In the genomic region with DNA sequence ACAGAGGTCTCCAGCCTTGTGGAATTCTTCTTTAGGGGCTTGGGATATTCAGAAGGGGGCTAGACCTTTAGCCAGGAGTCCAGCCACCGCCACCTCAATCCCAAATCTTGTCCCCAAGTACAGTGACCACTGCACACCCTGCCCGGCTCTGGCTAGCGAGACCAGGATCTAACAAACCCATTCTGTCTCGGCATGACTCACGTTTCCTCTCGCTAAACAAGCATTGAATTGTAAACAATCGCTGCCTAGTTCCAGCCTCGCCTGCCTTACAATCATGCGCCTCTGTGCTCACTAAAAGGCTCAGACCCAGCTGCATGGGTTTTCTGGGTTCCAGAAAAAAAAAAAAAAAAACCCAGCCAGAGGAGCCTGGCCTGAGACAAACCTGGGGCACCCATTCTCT, we compare ENCODE assay signal across 9 mouse cellular contexts. TPM values are rescaled to one million over a fixed set of nuclear protein-coding genes. Genes with fewer than 3 reads are reported as not detected.
A peak's percentile ranks its signal among the peaks of the same experiment; 100 is the strongest.
DNase-seq lines count a peak whose midpoint lies in the region; ATAC-seq and TF ChIP-seq lines count a peak whose summit lies in the region.
"Had no signal": no experiment of that assay in that cellular context is flagged by ENCODE, and none has a peak within 500 bp of the region (broad histone marks: within the 10 kb centered on the region; RNA-seq: fewer than 3 reads in every experiment).

No protein-coding gene starts in this region.

- ATAC-seq in hindbrain, postnatal 0 days = no peak

- H3K27me3 ChIP-seq in heart, adult 2 months (ENCODE audit: control insufficient read depth, insufficient read depth, low read length) = no peaks in the 10 kb centered on the region
- no peaks in the 10 kb centered on the region for H3K27me3 ChIP-seq in hindbrain, postnatal 0 days (ENCODE audit: insufficient read depth, low read length)
- H3K27me3 ChIP-seq in thymus, adult 2 months (ENCODE audit: control insufficient read depth, insufficient read depth, low read length) = no peaks in the 10 kb centered on the region
- H3K27me3 ChIP-seq: embryonic facial prominence, embryonic 12.5 days had no signal

- 37% methylated on average over 9 of the region's 9 CpGs for WGBS in heart, adult 2 months
- 28% methylated on average over 9 of the region's 9 CpGs for WGBS in hindbrain, postnatal 0 days
- 87% methylated on average over 9 of the region's 9 CpGs for WGBS in thymus, adult 2 months

- H3K4me1 ChIP-seq in heart, adult 2 months (ENCODE audit: control insufficient read depth, insufficient read depth, low read length) = peaks cover 5% of the 10 kb centered on the region
- no peaks in the 10 kb centered on the region for H3K4me1 ChIP-seq in hindbrain, postnatal 0 days (ENCODE audit: insufficient read depth, low read length)
- no peaks in the 10 kb centered on the region for H3K4me1 ChIP-seq in thymus, adult 2 months (replicated peaks; ENCODE audit: control insufficient read depth, insufficient read depth, low read length)
- H3K4me1 ChIP-seq: embryonic facial prominence, embryonic 12.5 days had no signal

- H3K9me3 ChIP-seq in hindbrain, postnatal 0 days (ENCODE audit: low read length) = no peaks in the 10 kb centered on the region
- H3K9me3 ChIP-seq: embryonic facial prominence, embryonic 12.5 days had no signal

- intact Hi-C loops in heart, adult 2 months (cut with DNase I) = no loop called here
- intact Hi-C loops in heart, postnatal 36 days (cut with DNase I) = no loop called here

- H3K4me3 ChIP-seq in heart, adult 2 months = no peak overlapping the region
- no peak overlapping the region for H3K4me3 ChIP-seq in hindbrain, postnatal 0 days (ENCODE audit: low read length)
- no peak overlapping the region for H3K4me3 ChIP-seq in thymus, adult 2 months (ENCODE audit: control insufficient read depth, insufficient read depth, low read length)
- H3K4me3 ChIP-seq: embryonic facial prominence, embryonic 12.5 days had no signal

- TF ChIP-seq CTCF in heart, adult 2 months (IDR thresholded peaks at IDR 0.05) = no peak
- no peak for TF ChIP-seq CTCF in hindbrain, postnatal 0 days (IDR thresholded peaks at IDR 0.05; ENCODE audit: low read depth)
- TF ChIP-seq CTCF in thymus, adult 2 months (IDR thresholded peaks at IDR 0.05; ENCODE audit: borderline replicate concordance, control insufficient read depth, extremely low read depth, insufficient read depth, low read length, poor library complexity) = no peak

- no peak for TF ChIP-seq EP300 in heart, adult 2 months (IDR thresholded peaks at IDR 0.05; ENCODE audit: insufficient read depth, low read depth, low read length)

- no peak for TF ChIP-seq POLR2A in heart, adult 2 months (IDR thresholded peaks at IDR 0.05; ENCODE audit: insufficient read depth, low read depth, low read length)
- TF ChIP-seq POLR2A in thymus, adult 2 months (IDR thresholded peaks at IDR 0.05; ENCODE audit: control insufficient read depth, extremely low read depth, insufficient read depth, low read length, poor library complexity) = no peak

- H3K4me2 ChIP-seq in hindbrain, postnatal 0 days (ENCODE audit: low read depth, low read length) = no peak overlapping the region; the same call in 1 of the 2 replicates
- H3K4me2 ChIP-seq: embryonic facial prominence, embryonic 12.5 days had no signal

- H3K36me3 ChIP-seq in heart, adult 2 months (ENCODE audit: control insufficient read depth, insufficient read depth, low read length) = peaks cover 4% of the 10 kb centered on the region; the same call in 1 of the 2 replicates
- H3K36me3 ChIP-seq in hindbrain, postnatal 0 days (ENCODE audit: insufficient read depth, low read length) = peaks cover 11% of the 10 kb centered on the region; the same call in 1 of the 2 replicates
- H3K36me3 ChIP-seq in thymus, adult 2 months (ENCODE audit: control insufficient read depth, insufficient read depth, low read length) = peaks cover 11% of the 10 kb centered on the region

- H3K79me2 ChIP-seq in heart, adult 2 months (replicated peaks; ENCODE audit: control insufficient read depth, insufficient read depth, low read length) = no peaks in the 10 kb centered on the region

- no peak overlapping the region for H3K9ac ChIP-seq in heart, adult 2 months (ENCODE audit: low read depth, low read length)
- no peak overlapping the region for H3K9ac ChIP-seq in hindbrain, postnatal 0 days (replicated peaks; ENCODE audit: low read length)
- H3K9ac ChIP-seq: embryonic facial prominence, embryonic 12.5 days had no signal

- peak overlapping the region; percentile 84 for H3K27ac ChIP-seq in heart, adult 2 months
- peak overlapping the region; percentile 72 for H3K27ac ChIP-seq in hindbrain, postnatal 0 days
- H3K27ac ChIP-seq in thymus, adult 2 months (ENCODE audit: control insufficient read depth, insufficient read depth, low read length) = no peak overlapping the region
- H3K27ac ChIP-seq: embryonic facial prominence, embryonic 12.5 days had no signal

- peak in 1 of 2 experiments; percentile 38 for DNase-seq in heart, adult 2 months
- no peak for DNase-seq in heart, postnatal 36 days
- peak; percentile 73 for DNase-seq in NIH3T3 (ENCODE audit: low read depth)
- peak; percentile 40 for DNase-seq in hindbrain, postnatal 0 days (ENCODE audit: low spot score)
- peak; percentile 67 for DNase-seq in lung, postnatal 14 days
- DNase-seq in adrenal gland, postnatal 4 days (ENCODE audit: low spot score in 2 of 2) = no peak
- no peak for DNase-seq in thymus, postnatal 0 days (ENCODE audit: low spot score)
- DNase-seq in thymus, adult 2 months = no peak

RNA-seq across cellular contexts. Expression of gene Arl2bp, which starts 12.2 kb away (rescaled TPM):
- 10 to 100 TPM; 77.2 to 84.1 TPM for total RNA-seq in heart, adult 2 months (2021)
- polyA plus RNA-seq in heart, adult 2 months (2012; rRNA removed) = 107 and 148 TPM in 2 replicates
- total RNA-seq in heart, postnatal 36 days (2021) = 10 to 100 TPM; 90.4 to 96.5 TPM
- 134 and 234 TPM in 2 replicates for total RNA-seq in hindbrain, postnatal 0 days (2014; rRNA removed)
- 199 and 208 TPM in 2 replicates for polyA plus RNA-seq in hindbrain, postnatal 0 days (2015; fragmentation: Nextera tagmentation; extraction: Ambion mirVana)
- 100 to 1,000 TPM; 101 to 111 TPM for total RNA-seq in adrenal gland, postnatal 4 days (2021)
- 75.9 and 92.2 TPM in 2 replicates for polyA plus RNA-seq in thymus, postnatal 0 days (2015; fragmentation: Nextera tagmentation; extraction: Ambion mirVana)
- polyA plus RNA-seq in thymus, adult 2 months (2012; rRNA removed) = 76.7 and 78.9 TPM in 2 replicates

RNA-seq across cellular contexts. Expression of gene Pllp, which starts 17.5 kb away (rescaled TPM):
- under 1 TPM; 0.55 to 0.63 TPM for total RNA-seq in heart, adult 2 months (2021)
- 1.1 and 2.6 TPM in 2 replicates for polyA plus RNA-seq in heart, adult 2 months (2012; rRNA removed)
- total RNA-seq in heart, postnatal 36 days (2021) = under 1 TPM; 0.31 to 0.38 TPM
- total RNA-seq in hindbrain, postnatal 0 days (2014; rRNA removed) = 19.0 and 20.3 TPM in 2 replicates
- polyA plus RNA-seq in hindbrain, postnatal 0 days (2015; fragmentation: Nextera tagmentation; extraction: Ambion mirVana) = 18.6 and 20.6 TPM in 2 replicates
- 1 to 10 TPM; 3.3 to 4.1 TPM for total RNA-seq in adrenal gland, postnatal 4 days (2021)
- polyA plus RNA-seq in thymus, postnatal 0 days (2015; fragmentation: Nextera tagmentation; extraction: Ambion mirVana) = 0.44 and 0.90 TPM in 2 replicates
- polyA plus RNA-seq in thymus, adult 2 months (2012; rRNA removed) = 1.2 and 2.2 TPM in 2 replicates

Comparison
In these comparisons a context has a peak if more than half of its experiments do, and no peak if none do; other contexts are left out.
1. DNase-seq: peak in NIH3T3 (single experiment), hindbrain, postnatal 0 days (single experiment) and lung, postnatal 14 days (single experiment); none in heart, postnatal 36 days (0 of 2), adrenal gland, postnatal 4 days (0 of 2), thymus, postnatal 0 days (single experiment) and thymus, adult 2 months (single experiment).